ENCODE assay signal across 16 mouse cellular contexts in the genomic region with DNA sequence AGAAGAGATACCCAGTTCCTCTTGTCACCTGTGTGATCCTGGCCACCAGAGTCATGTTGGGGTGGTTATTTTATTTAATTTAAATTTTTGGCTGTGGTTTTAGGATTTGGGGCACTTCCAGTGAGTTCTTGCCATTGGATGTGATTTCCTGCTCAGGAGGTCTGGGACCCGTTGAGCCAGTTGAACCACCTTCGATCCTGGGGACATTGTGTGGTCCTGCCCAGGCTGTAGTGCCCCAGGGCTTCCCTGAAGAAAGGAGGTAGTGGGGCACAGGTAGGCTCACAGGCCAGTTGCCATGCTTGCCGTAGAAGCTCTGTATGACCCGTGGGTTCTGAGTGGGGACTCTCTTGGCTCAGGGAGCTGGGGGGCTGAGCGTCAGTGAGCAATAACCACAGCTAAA.
"Had no signal": no experiment of that assay in that cellular context is flagged by ENCODE, and none has a peak within 500 bp of the region (broad histone marks: within the 10 kb centered on the region; RNA-seq: fewer than 3 reads in every experiment).

No protein-coding gene starts in this region.

- H3K36me3 ChIP-seq: liver, embryonic 13.5 days; liver, embryonic 15.5 days; midbrain, embryonic 13.5 days; midbrain, embryonic 15.5 days; neural tube, embryonic 12.5 days; stomach, embryonic 15.5 days had no signal

- H3K4me1 ChIP-seq: megakaryocyte, embryonic 14.5 days had no signal

- H3K9ac ChIP-seq: liver, embryonic 13.5 days; liver, embryonic 15.5 days; liver, postnatal 0 days; lung, embryonic 14.5 days; midbrain, embryonic 13.5 days; midbrain, embryonic 15.5 days; neural tube, embryonic 12.5 days; stomach, embryonic 15.5 days had no signal

- H3K27ac ChIP-seq: liver, embryonic 13.5 days; liver, embryonic 15.5 days; macrophage; midbrain, embryonic 13.5 days; midbrain, embryonic 15.5 days; neural tube, embryonic 12.5 days; stomach, embryonic 15.5 days had no signal

- DNase-seq: liver, embryonic 13.5 days; liver, postnatal 0 days; lung, embryonic 14.5 days; right cerebral cortex, postnatal 14 days; thymus, adult 18-20 months; thymus, postnatal 14 days; thymus, postnatal 36 days had no signal

- H3K9me3 ChIP-seq: liver, embryonic 13.5 days; liver, embryonic 15.5 days; megakaryocyte, embryonic 14.5 days; midbrain, embryonic 13.5 days; midbrain, embryonic 15.5 days; neural tube, embryonic 12.5 days; stomach, embryonic 15.5 days had no signal

- H3K4me2 ChIP-seq: liver, embryonic 11.5 days; liver, embryonic 13.5 days; liver, embryonic 15.5 days; lung, embryonic 14.5 days; midbrain, embryonic 11.5 days; midbrain, embryonic 13.5 days; midbrain, embryonic 15.5 days; neural tube, embryonic 12.5 days; stomach, embryonic 15.5 days had no signal

- H3K4me3 ChIP-seq: liver, embryonic 13.5 days; liver, embryonic 15.5 days; megakaryocyte, embryonic 14.5 days; midbrain, embryonic 13.5 days; midbrain, embryonic 15.5 days; neural tube, embryonic 12.5 days; stomach, embryonic 15.5 days had no signal

- ATAC-seq: liver, postnatal 0 days; midbrain, embryonic 13.5 days; midbrain, embryonic 15.5 days had no signal

- H3K27me3 ChIP-seq: liver, embryonic 13.5 days; liver, embryonic 15.5 days; midbrain, embryonic 13.5 days; midbrain, embryonic 15.5 days; neural tube, embryonic 12.5 days; stomach, embryonic 15.5 days had no signal
